Comparison of ENCODE assay signal across 14 mouse cellular contexts in the genomic region with DNA sequence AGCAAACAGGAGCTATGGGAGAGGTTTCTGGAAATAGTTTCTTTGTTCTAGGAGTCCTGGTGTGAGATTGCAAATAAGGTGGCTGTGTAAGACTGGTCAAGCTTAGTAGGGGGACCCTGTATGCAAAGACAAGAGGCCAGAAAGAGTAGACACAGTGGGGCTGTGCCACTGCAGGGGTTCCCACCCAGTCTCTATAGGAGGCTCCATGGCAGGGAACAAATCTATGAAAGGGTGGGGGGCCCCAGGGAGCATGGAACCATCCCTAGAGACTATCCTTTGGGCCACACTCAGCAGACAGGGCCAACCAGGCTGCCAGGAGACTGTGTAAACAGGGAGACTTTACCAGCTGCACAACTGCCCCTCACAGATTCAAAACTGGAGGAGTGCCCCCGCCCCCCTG.
DNase-seq lines count a peak whose midpoint lies in the region; ATAC-seq lines count a peak whose summit lies in the region.
"Had no signal": no experiment of that assay in that cellular context is flagged by ENCODE, and none has a peak within 500 bp of the region (broad histone marks: within the 10 kb centered on the region; RNA-seq: fewer than 3 reads in every experiment).

No protein-coding gene starts in this region.

- peaks cover 15% of the 10 kb centered on the region for H3K27me3 ChIP-seq in kidney, embryonic 16.5 days (ENCODE audit: insufficient read depth, low read length)
- H3K27me3 ChIP-seq in forebrain, embryonic 16.5 days (replicated peaks; ENCODE audit: control insufficient read depth, insufficient read depth, low read length), result no peaks in the 10 kb centered on the region
- H3K27me3 ChIP-seq in midbrain, embryonic 11.5 days (ENCODE audit: control insufficient read depth, insufficient read depth, low read length), result no peaks in the 10 kb centered on the region
- H3K27me3 ChIP-seq: CH12.LX; liver, embryonic 15.5 days; Patski had no signal

- DNase-seq in kidney, adult 11 months, result no peak
- DNase-seq in ES-CJ7 (ENCODE audit: low read depth, low spot score), result peak; percentile 11
- DNase-seq in midbrain, embryonic 11.5 days (ENCODE audit: low spot score, missing footprints), result no peak
- no peak for DNase-seq in adrenal gland, postnatal 10 days
- DNase-seq in right cerebral cortex, postnatal 14 days, result no peak
- DNase-seq: cerebellum, adult 18-20 months; heart, adult 11 months; thymus, postnatal 36 days had no signal

- H3K9me3 ChIP-seq in kidney, embryonic 16.5 days (ENCODE audit: low read length), result peaks cover 9% of the 10 kb centered on the region
- H3K9me3 ChIP-seq in forebrain, embryonic 16.5 days (ENCODE audit: control insufficient read depth, low read length), result no peaks in the 10 kb centered on the region
- no peaks in the 10 kb centered on the region for H3K9me3 ChIP-seq in midbrain, embryonic 11.5 days (ENCODE audit: control insufficient read depth, low read length)

- H3K9ac ChIP-seq in kidney, embryonic 16.5 days (replicated peaks; ENCODE audit: low read length), result 0 out of 2 replicates have a peak overlapping the region, but pooled peaks have one; percentile 5
- peak overlapping the region; percentile 2; the same call in 1 of the 2 replicates for H3K9ac ChIP-seq in forebrain, embryonic 16.5 days (replicated peaks; ENCODE audit: low read depth, low read length)
- no peak overlapping the region for H3K9ac ChIP-seq in midbrain, embryonic 11.5 days (ENCODE audit: low read length)
- H3K9ac ChIP-seq: liver, embryonic 15.5 days had no signal

- H3K4me2 ChIP-seq in kidney, embryonic 16.5 days (replicated peaks; ENCODE audit: low read depth, low read length), result no peak overlapping the region
- H3K4me2 ChIP-seq in forebrain, embryonic 16.5 days (ENCODE audit: low read length), result no peak overlapping the region
- no peak overlapping the region for H3K4me2 ChIP-seq in midbrain, embryonic 11.5 days
- H3K4me2 ChIP-seq: liver, embryonic 15.5 days had no signal

- ATAC-seq in kidney, embryonic 16.5 days (ENCODE audit: low FRiP score, low TSS enrichment), result peak; percentile 50; the same call in 1 of the 2 replicates
- ATAC-seq in forebrain, embryonic 16.5 days, result no peak
- peak; percentile 62; the same call in 1 of the 2 replicates for ATAC-seq in midbrain, embryonic 11.5 days (ENCODE audit: low FRiP score)
- ATAC-seq: intestine, embryonic 16.5 days; Patski had no signal

- no peak overlapping the region for H3K4me3 ChIP-seq in kidney, embryonic 16.5 days (ENCODE audit: low read length)
- no peak overlapping the region for H3K4me3 ChIP-seq in forebrain, embryonic 16.5 days (replicated peaks; ENCODE audit: low read length)
- H3K4me3 ChIP-seq in midbrain, embryonic 11.5 days (ENCODE audit: low read depth, low read length), result no peak overlapping the region
- H3K4me3 ChIP-seq: liver, embryonic 15.5 days had no signal

- H3K27ac ChIP-seq in kidney, embryonic 16.5 days (ENCODE audit: low read length), result no peak overlapping the region
- no peak overlapping the region for H3K27ac ChIP-seq in forebrain, embryonic 16.5 days (ENCODE audit: low read length)
- no peak overlapping the region for H3K27ac ChIP-seq in midbrain, embryonic 11.5 days (ENCODE audit: low read depth, low read length)
- H3K27ac ChIP-seq: liver, embryonic 15.5 days had no signal

- peaks cover 16% of the 10 kb centered on the region for H3K4me1 ChIP-seq in kidney, embryonic 16.5 days (ENCODE audit: insufficient read depth, low read length)
- 0 out of 2 replicates have a peak, but pooled peaks cover 5% of the 10 kb centered on the region for H3K4me1 ChIP-seq in forebrain, embryonic 16.5 days (replicated peaks; ENCODE audit: control insufficient read depth, insufficient read depth, low read length)
- H3K4me1 ChIP-seq in midbrain, embryonic 11.5 days (ENCODE audit: control insufficient read depth, insufficient read depth, low read length), result peaks cover 3% of the 10 kb centered on the region; the same call in 1 of the 2 replicates
- H3K4me1 ChIP-seq: liver, embryonic 15.5 days had no signal

- 36% methylated on average over 1 of the region's 1 CpGs for WGBS in kidney, embryonic 16.5 days
- 53% methylated on average over 1 of the region's 1 CpGs for WGBS in forebrain, embryonic 16.5 days
- 53% methylated on average over 1 of the region's 1 CpGs for WGBS in midbrain, embryonic 11.5 days

- H3K36me3 ChIP-seq in kidney, embryonic 16.5 days (ENCODE audit: insufficient read depth, low read length), result no peaks in the 10 kb centered on the region
- no peaks in the 10 kb centered on the region for H3K36me3 ChIP-seq in forebrain, embryonic 16.5 days (ENCODE audit: control insufficient read depth, insufficient read depth)
- H3K36me3 ChIP-seq in midbrain, embryonic 11.5 days (ENCODE audit: control insufficient read depth, insufficient read depth, low read length), result no peaks in the 10 kb centered on the region
- H3K36me3 ChIP-seq: liver, embryonic 15.5 days had no signal
